Mouse (Mus musculus) brain, embryonic 14.5 days (tissue): ENCODE results near the gene Dyrk1a.

Experiments
- CTCF ChIP-seq: fragments of 200-500 bp; IDR thresholded peaks from 2 replicates; pipeline ENCODE4 v1.5.1; 2012; ENCODE audit warnings: inconsistent platforms, mild to moderate bottlenecking, moderate library complexity, borderline replicate concordance; ENCODE audit not compliant: insufficient read depth, insufficient read length; ENCODE audit errors: extremely low read depth
- POLR2A ChIP-seq: fragments of 200-500 bp; IDR thresholded peaks from 2 replicates; pipeline ENCODE4 v1.6.1; 2012; ENCODE audit warnings: mild to moderate bottlenecking, inconsistent platforms, borderline replicate concordance; ENCODE audit not compliant: poor library complexity, insufficient read depth, insufficient read length, severe bottlenecking; ENCODE audit errors: extremely low read depth

- no peak for TF ChIP-seq CTCF
- TF ChIP-seq POLR2A = no peak
Measured at GRCm38 (mm10) chr16:94571111-94571993, 1.5 kb downstream of the Dyrk1a start.
